Mouse (Mus musculus) liver, embryonic 12.5 days (tissue): ENCODE measurements around the gene Bpifa3. TPM values are rescaled to one million over a fixed set of nuclear protein-coding genes. Genes with fewer than 3 reads are reported as not detected.
"Not testable (repeated sequence)": the region's sequence is repeated elsewhere in the genome, so short reads cannot be mapped to it uniquely, and the experiment has no call there.

Source experiments
- ATAC-seq: fragments of 200-750 bp; cut with Nextera tagmentation; 2 replicates; pipeline ENCODE4 v1.8.0; 2017; ENCODE audit warnings: moderate number of reproducible peaks, mild to moderate bottlenecking, moderate library complexity
- H3K27ac ChIP-seq: fragments of 300-500 bp; sonication (generic); 2 replicates; pipeline ENCODE4 v1.5.1; 2016; ENCODE audit warnings: mild to moderate bottlenecking
- H3K27me3 ChIP-seq: fragments of 300-500 bp; sonication (generic); replicated peaks from 2 replicates; pipeline ENCODE4 v1.6.1; 2016; ENCODE audit warnings: mild to moderate bottlenecking, moderate library complexity
- H3K36me3 ChIP-seq: fragments of 300-500 bp; sonication (generic); 2 replicates; pipeline ENCODE4 v1.6.1; 2016; ENCODE audit warnings: mild to moderate bottlenecking, moderate library complexity
- H3K4me1 ChIP-seq: fragments of 300-500 bp; sonication (generic); 2 replicates; pipeline ENCODE4 v1.6.1; 2016
- H3K4me2 ChIP-seq: fragments of 300-500 bp; sonication (generic); 2 replicates; pipeline ENCODE4 v1.6.1; 2016; ENCODE audit warnings: mild to moderate bottlenecking, moderate library complexity
- H3K4me3 ChIP-seq: fragments of 300-500 bp; sonication (generic); 2 replicates; pipeline ENCODE4 v1.5.1; 2016; ENCODE audit warnings: mild to moderate bottlenecking, moderate library complexity
- H3K9ac ChIP-seq: fragments of 300-500 bp; sonication (generic); 2 replicates; pipeline ENCODE4 v1.6.1; 2016; ENCODE audit warnings: mild to moderate bottlenecking, moderate library complexity
- H3K9me3 ChIP-seq: fragments of 300-500 bp; sonication (generic); replicated peaks from 2 replicates; pipeline ENCODE4 v1.6.1; 2016; ENCODE audit warnings: mild to moderate bottlenecking, moderate library complexity
- WGBS: fragments of 180-500 bp; shearing (Covaris S2); methylation state at CpG from one replicate; pipeline ENCODE4 v1.1.7; 2016; ENCODE audit not compliant: insufficient replicate concordance; 5-methylcytosine and 5-hydroxymethylcytosine counted together
- polyA plus RNA-seq: library from polyadenylated mRNA; unstranded; fragments of >200 nt; fragmentation: Nextera tagmentation; extraction: Ambion mirVana; gene quantifications from 2 replicates; pipeline ENCODE4 v1.2.1, GENCODE M21; 2016

Gene Bpifa3
- polyA plus RNA-seq, 1 experiment from 2014 or later: not detected

DNA sequence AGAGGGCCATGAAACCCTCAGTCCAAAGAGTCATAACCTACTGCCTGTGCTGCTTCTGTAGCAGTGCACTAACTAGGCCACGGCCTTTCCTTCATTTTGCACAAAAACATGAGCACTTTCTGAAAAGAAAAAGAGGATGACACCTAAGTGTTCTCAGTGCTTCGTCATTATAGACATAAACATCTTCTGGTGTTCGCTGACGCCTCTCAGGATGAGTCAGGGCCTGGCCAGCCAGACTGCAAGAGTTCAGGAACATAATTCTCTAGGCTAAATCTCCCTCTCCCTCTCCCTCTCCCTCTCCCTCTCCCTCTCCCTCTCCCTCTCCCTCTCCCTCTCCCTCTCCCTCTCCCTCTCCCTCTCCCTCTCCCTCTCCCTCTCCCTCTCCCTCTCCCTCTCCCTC lies 52.9 kb downstream of the Bpifa3 start:
- not testable (repeated sequence) for H3K9ac ChIP-seq, H3K36me3 ChIP-seq, H3K27ac ChIP-seq, H3K27me3 ChIP-seq, H3K9me3 ChIP-seq, H3K4me3 ChIP-seq, H3K4me1 ChIP-seq, ATAC-seq, H3K4me2 ChIP-seq
- 57% methylated on average over 4 of the region's 4 CpGs for WGBS

DNA sequence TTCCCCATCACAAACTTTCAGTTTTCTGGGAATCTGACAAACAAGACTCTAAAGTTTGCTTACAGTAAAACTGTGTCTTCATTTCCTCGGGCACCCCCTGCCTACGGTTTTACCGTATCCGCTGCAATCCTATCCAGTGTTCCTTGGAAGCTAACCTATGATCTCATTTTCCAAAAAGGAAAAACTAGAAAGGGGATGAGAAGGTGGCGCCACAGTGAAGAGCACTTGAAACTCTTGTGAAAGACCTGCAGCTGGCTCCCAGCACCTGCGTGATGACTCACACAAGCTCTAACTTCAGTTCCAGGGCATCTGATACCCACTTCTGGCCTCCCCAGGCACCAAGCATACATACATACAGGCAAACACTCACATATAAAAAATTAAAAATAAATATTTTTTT lies 55.2 kb downstream of the Bpifa3 start:
- Histone ChIP-seq H3K27me3 (no peaks in the 10 kb centered on the region), H3K4me3 (no peak overlapping the region), H3K9ac (no peak overlapping the region), H3K4me1 (no peaks in the 10 kb centered on the region), H3K36me3 (no peaks in the 10 kb centered on the region), H3K27ac (no peak overlapping the region), H3K9me3 (no peaks in the 10 kb centered on the region), H3K4me2 (no peak overlapping the region)
- no peak for ATAC-seq
- WGBS: 80% methylated on average over 6 of the region's 6 CpGs

DNA sequence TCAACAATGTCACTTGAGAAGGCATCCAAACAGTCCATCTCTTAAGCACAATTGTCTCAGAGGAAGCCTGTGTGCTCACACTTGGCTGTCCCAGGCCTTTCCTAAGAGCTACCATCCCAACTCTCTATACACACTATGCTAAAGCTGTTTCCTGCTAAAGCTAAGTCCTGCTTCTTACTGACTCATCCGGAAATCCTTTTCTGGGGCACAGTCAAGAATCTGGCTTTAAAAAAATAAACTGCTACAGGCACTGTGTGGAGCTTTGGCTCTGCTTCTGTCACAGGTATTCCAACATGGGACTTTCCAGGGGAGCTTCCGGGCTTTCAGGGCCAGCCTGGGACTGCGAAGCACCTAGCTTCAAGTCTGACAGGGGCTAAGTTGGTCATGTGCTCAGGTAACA lies 55.6 kb downstream of the Bpifa3 start:
- H3K4me2 ChIP-seq: no peak overlapping the region
- no peaks in the 10 kb centered on the region for H3K4me1 ChIP-seq
- ATAC-seq: no peak
- H3K27me3 ChIP-seq: no peaks in the 10 kb centered on the region
- no peaks in the 10 kb centered on the region for H3K36me3 ChIP-seq
- no peak overlapping the region for H3K4me3 ChIP-seq
- H3K27ac ChIP-seq: no peak overlapping the region
- no peaks in the 10 kb centered on the region for H3K9me3 ChIP-seq
- WGBS: 68% methylated on average over 3 of the region's 3 CpGs
- H3K9ac ChIP-seq: no peak overlapping the region

DNA sequence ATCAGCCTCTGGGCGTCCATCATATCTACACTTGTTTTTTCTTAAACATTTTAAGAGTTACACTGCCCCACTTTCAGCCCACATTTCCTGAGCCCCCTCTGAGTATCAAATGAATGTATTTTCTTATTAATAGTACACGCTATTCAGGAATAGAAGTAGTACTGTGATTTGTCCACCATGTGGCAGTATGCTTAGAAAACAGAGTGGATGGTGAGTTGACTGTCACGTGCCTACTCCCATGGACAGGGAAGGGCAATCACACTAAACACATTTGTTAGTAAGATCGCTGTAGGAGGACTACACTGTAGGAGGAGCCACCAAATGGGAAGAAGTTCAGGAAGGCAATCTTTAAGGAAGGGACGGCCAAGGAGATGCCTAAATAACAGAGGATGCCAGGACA lies 57.3 kb downstream of the Bpifa3 start:
- WGBS: 29% methylated on average over 5 of the region's 5 CpGs
- Histone ChIP-seq H3K4me1 (no peaks in the 10 kb centered on the region), H3K4me2 (no peak overlapping the region), H3K27ac (no peak overlapping the region), H3K9me3 (no peaks in the 10 kb centered on the region), H3K27me3 (no peaks in the 10 kb centered on the region), H3K9ac (no peak overlapping the region), H3K4me3 (no peak overlapping the region), H3K36me3 (no peaks in the 10 kb centered on the region)
- no peak for ATAC-seq

Other genes with a start within 250 kb of the Bpifa3 start
- not detected in 2 replicates for gene Bpifb6, start 229.9 kb upstream of the Bpifa3 start, polyA plus RNA-seq
- not detected in 2 replicates for gene Bpifb3, start 212.1 kb upstream of the Bpifa3 start, polyA plus RNA-seq
- gene Bpifb4, start 192.1 kb upstream of the Bpifa3 start, polyA plus RNA-seq: 0.08 TPM in 1 of 2 replicates, not detected in the other
- gene Bpifa6, start 155.4 kb upstream of the Bpifa3 start, polyA plus RNA-seq: not detected in 2 replicates
- gene Bpifa2, start 122.1 kb upstream of the Bpifa3 start, polyA plus RNA-seq: not detected in 2 replicates
- 0.11 and 0.16 TPM in 2 replicates for gene Bpifa1, start 12.5 kb downstream of the Bpifa3 start, polyA plus RNA-seq
- gene Bpifa5, start 32.3 kb downstream of the Bpifa3 start, polyA plus RNA-seq: 0.24 TPM in 1 of 2 replicates, not detected in the other
- 0.13 and 0.23 TPM in 2 replicates for gene Bpifb1, start 60.5 kb downstream of the Bpifa3 start, polyA plus RNA-seq
- not detected in 2 replicates for gene Bpifb5, start 93.4 kb downstream of the Bpifa3 start, polyA plus RNA-seq
- gene Bpifb9a, start 127.5 kb downstream of the Bpifa3 start, polyA plus RNA-seq: not detected in 2 replicates
- not detected in 2 replicates for gene Bpifb9b, start 176.9 kb downstream of the Bpifa3 start, polyA plus RNA-seq
- 16.6 and 16.8 TPM in 2 replicates for gene Cdk5rap1, start 242.7 kb downstream of the Bpifa3 start, polyA plus RNA-seq